Mouse (Mus musculus) brain, embryonic 14.5 days (tissue): ENCODE results near the gene Cblb.

ENCODE experiments used
- CTCF ChIP-seq: fragments of 200-500 bp; IDR thresholded peaks from 2 replicates; pipeline ENCODE4 v1.5.1; 2012; ENCODE audit warnings: inconsistent platforms, mild to moderate bottlenecking, moderate library complexity, borderline replicate concordance; ENCODE audit not compliant: insufficient read depth, insufficient read length; ENCODE audit errors: extremely low read depth
- POLR2A ChIP-seq: fragments of 200-500 bp; IDR thresholded peaks from 2 replicates; pipeline ENCODE4 v1.6.1; 2012; ENCODE audit warnings: mild to moderate bottlenecking, inconsistent platforms, borderline replicate concordance; ENCODE audit not compliant: poor library complexity, insufficient read depth, insufficient read length, severe bottlenecking; ENCODE audit errors: extremely low read depth

DNA sequence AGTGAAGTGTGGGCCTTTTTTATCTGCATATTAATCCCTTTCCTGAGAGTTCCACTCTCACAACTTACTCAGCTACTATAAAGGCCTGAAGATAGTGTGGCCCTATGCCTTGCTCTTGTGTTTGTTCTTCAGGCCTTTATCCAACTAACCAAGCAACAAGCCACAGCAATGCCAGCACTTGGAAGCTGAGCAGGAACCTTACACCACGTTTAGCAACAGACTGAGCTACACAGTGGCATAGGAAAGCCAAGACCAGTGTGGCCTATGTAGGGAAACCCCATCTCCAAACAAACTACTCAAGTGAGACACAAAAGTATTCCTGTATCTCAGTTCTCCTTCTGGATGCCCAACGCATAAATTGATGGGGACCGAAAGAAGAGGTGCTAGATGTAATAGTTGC is 163.8 kb downstream of the Cblb start:
- TF ChIP-seq CTCF: no peak
- no peak for TF ChIP-seq POLR2A
